Mouse (Mus musculus): ENCODE results near the gene Megf9. TPM values are rescaled to one million over a fixed set of nuclear protein-coding genes. Genes with fewer than 3 reads are reported as not detected.

Megf9 gene
- polyA plus RNA-seq, 1 experiment from 2014 or later: 5.5 TPM

DNA sequence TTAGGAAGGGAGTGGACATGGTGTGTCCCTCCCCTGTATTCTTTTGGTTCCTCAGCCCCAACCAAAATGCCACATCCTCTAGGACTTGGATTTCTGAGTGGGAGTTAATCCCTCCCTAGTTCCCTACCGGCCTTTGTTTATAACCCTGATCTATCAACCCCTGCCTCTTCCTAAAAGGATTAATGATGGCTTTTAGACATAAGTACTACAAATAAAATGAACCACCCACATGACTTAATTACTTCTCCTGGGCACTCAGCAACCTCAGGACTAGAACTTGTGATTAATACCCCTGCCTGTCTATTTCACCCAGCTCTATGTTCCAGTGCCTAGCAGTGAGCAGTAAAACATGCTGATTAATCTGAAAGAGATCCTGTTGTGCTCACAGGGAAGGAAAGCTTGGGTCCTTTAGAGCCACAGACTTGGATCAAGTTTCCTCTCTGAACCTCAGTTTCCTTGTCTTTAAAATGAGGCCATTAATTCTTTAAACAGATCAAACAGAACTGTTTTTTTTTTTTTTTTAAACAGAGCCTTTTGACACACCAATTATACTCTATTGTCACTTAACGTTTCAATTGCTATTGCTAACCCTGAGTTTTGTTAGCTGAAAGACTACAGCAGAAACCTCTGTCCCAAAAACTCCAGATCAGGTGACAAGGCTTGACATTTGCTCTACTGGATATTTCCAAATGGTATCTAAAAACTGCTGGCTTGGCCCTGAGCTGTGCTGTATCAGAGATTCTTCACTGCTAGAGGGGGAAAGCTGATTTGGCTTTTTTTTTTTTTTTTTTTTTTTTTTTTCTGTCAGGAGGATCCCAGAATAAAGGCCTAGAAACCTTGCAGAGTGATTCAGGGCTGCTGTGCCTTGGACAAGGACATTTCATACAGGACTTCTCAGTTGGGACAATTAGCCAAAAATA, 2.1 kb upstream of the Megf9 start:
- Histone ChIP-seq H3K9me3 (no peaks in the 10 kb centered on the region), H3K36me3 (no peaks in the 10 kb centered on the region), H3K4me3 (no peak overlapping the region), H3K4me1 (peaks cover 15% of the 10 kb centered on the region), H3K27ac (no peak overlapping the region), H3K27me3 (ENCODE audit: insufficient read depth, poor library complexity, severe bottlenecking) (no peaks in the 10 kb centered on the region)
- WGBS: 43% methylated on average over 2 of the region's 2 CpGs
- no peak for DNase-seq (ENCODE audit: low spot score)

DNA sequence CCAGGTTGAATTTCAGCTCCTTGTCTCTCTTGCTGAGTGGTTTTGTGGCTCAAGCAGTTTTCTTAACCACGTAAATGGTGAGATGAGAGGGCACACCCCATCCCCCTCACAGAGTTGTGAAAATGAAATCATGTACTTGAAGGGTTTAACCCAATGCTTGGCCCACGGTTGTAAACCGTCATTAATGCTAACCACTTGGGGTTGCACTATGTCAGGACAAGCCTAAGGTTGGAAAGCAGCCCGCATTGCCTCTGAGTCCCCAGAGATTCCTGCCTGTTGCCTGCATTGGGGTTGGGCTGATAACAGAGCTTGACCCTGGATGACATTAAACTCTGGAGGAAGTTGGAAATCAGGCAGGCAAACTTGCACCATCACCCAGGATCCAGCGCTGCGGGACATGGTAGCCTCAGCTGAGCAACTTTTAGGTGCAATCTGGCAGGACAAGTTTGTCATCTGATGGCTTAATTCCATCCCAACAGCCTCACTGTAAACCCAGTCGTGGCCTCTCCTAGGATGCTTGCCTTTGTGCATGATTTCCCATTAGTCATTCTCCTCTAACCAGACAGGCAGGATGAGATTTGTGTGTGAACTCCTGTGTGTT, 1.0 kb upstream of the Megf9 start:
- Histone ChIP-seq H3K4me3 (peak overlapping the region; percentile 85), H3K27me3 (ENCODE audit: insufficient read depth, poor library complexity, severe bottlenecking) (no peaks in the 10 kb centered on the region), H3K9me3 (no peaks in the 10 kb centered on the region), H3K4me1 (peaks cover 15% of the 10 kb centered on the region), H3K36me3 (no peaks in the 10 kb centered on the region), H3K27ac (peak overlapping the region; percentile 99)
- DNase-seq (ENCODE audit: low spot score): peak; percentile 75
- WGBS: 16% methylated on average over 7 of the region's 7 CpGs

DNA sequence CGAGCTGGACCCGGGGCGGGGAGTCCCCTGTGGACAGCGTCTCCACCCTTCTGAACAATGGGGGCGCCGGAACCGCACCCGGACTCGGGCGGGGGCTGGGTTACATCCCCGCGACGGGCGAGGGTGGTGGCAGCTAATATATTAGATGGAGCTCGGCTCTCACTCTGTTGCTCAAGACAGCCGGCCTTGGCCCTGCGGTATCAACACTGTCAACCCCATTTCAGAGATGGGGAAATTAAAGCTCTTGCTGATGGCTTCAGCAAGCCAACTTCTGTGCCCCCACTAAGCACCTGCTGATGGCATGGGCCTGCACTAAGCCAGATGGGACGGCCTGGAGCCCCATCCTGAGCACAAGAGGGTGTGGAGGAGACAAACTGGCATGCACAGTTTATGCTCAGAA, 494 bp upstream of the Megf9 start:
- Histone ChIP-seq H3K9me3 (no peaks in the 10 kb centered on the region), H3K4me3 (peak overlapping the region; percentile 85), H3K36me3 (no peaks in the 10 kb centered on the region), H3K27me3 (ENCODE audit: insufficient read depth, poor library complexity, severe bottlenecking) (no peaks in the 10 kb centered on the region), H3K4me1 (peaks cover 15% of the 10 kb centered on the region), H3K27ac (peak overlapping the region; percentile 99)
- WGBS: 1% methylated on average over 18 of the region's 18 CpGs
- DNase-seq (ENCODE audit: low spot score): peak; percentile 77

DNA sequence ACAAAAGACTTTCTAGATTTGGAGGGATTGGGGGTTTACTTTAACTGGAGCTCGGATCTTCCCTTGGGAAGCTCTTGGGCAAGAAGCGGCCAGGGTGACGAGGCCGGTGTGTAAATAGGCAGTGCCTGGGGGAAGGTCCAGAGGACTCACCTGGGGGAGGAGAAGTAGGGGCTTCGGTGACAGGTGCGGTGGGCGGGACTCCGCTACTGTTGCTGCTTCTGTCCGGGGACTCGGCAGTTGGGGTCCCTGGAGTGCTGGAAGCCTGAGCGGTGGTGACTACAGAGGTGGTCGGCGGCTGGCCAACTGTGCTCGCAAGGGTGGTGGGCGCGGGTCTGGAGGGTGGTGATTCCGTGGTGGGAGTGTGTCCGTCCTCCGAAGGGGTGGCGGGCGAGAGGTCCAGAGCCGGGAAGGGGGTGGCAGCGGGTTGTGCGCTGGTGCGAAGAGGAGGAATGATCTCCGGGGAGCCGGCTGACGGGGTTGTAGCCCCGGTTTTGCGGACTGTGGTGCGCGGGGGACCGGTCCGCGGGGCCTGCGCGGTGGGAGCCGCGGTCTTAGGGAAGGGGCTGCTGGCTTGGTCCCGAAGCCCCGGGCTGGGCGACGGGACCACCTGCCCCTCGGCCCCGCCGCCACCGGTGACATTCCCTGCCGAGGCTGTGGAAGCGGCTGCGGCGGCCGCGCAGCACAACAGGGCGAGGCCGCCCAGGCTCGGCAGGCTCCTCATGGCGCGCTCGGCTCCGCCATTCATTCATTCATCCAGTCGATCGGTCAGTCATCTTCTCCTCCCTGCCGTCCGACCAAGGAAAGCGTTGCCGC, 511 bp downstream of the Megf9 start:
- peak overlapping the region; percentile 99 for H3K27ac ChIP-seq
- under 1% methylated on average over 58 of the region's 66 CpGs for WGBS
- H3K9me3 ChIP-seq: no peaks in the 10 kb centered on the region
- H3K27me3 ChIP-seq (ENCODE audit: insufficient read depth, poor library complexity, severe bottlenecking): no peaks in the 10 kb centered on the region
- peaks cover 15% of the 10 kb centered on the region for H3K4me1 ChIP-seq
- peak overlapping the region; percentile 85 for H3K4me3 ChIP-seq
- no peaks in the 10 kb centered on the region for H3K36me3 ChIP-seq
- DNase-seq (ENCODE audit: low spot score): peak; percentile 82

DNA sequence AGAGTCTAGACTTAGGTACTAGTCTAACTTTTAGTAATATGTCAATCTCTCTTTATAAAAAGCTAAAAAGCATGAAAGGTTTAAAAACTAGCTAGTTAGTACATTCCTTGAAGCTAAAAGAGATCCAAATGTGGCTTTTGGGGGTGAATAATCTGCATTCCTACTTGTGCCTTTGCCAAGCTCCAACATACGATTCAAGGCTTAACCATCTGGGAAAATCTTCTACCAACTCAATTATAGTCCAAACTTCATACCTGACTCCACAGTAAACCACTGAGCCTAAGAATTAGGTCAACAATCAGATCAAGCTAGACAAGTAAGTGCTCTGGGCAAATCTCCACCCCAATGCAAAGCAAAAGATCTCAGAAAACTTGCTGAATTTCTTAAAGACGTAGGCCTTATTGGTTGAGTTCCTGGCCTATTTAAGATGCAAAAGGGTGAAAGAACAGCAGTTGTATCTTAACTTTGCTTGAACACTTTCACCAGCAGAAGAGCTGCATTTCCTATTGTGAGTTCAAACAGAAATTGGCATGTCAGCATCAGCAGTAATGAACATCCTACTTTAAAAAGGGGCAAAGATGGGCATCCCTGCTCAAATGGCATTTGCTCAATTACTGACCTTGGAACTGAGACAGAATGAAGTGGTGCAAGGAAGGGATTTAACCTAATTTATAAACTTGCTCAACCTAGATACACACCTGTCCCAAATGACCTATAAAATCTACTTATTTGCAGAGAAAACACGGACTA, 1.6 kb downstream of the Megf9 start:
- no peaks in the 10 kb centered on the region for H3K9me3 ChIP-seq
- no peak overlapping the region for H3K27ac ChIP-seq
- peaks cover 15% of the 10 kb centered on the region for H3K4me1 ChIP-seq
- 72% methylated on average over 3 of the region's 3 CpGs for whole genome bisulfite sequencing
- H3K36me3 ChIP-seq: no peaks in the 10 kb centered on the region
- H3K4me3 ChIP-seq: peak overlapping the region; percentile 85
- no peak for DNase-seq (ENCODE audit: low spot score)
- no peaks in the 10 kb centered on the region for H3K27me3 ChIP-seq (ENCODE audit: insufficient read depth, poor library complexity, severe bottlenecking)

DNA sequence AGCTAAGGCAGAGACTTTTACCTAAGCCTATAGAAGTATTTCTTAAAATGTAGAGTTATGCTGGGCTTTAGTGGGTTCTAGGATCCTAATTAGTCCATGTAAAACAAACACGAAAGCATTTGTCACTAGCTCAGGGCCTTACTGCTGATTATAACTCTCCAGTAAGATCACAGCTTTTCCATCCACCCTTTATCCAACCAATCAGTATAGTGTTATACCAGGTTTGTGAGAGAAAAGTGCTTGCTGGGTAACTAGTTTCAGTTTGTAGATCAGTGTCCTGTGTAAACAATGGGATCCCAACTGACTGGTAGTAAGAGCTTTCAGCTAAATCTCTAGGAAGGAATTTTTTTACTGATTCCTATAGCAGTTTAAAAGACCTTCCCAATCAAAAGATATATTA, 3.8 kb downstream of the Megf9 start:
- DNase-seq (ENCODE audit: low spot score): no peak
- no peak overlapping the region for H3K27ac ChIP-seq
- no peaks in the 10 kb centered on the region for H3K36me3 ChIP-seq
- peaks cover 13% of the 10 kb centered on the region for H3K4me1 ChIP-seq
- no peaks in the 10 kb centered on the region for H3K9me3 ChIP-seq
- WGBS: 81% methylated on average over 1 of the region's 1 CpGs
- H3K4me3 ChIP-seq: no peak overlapping the region
- H3K27me3 ChIP-seq (ENCODE audit: insufficient read depth, poor library complexity, severe bottlenecking): no peaks in the 10 kb centered on the region

DNA sequence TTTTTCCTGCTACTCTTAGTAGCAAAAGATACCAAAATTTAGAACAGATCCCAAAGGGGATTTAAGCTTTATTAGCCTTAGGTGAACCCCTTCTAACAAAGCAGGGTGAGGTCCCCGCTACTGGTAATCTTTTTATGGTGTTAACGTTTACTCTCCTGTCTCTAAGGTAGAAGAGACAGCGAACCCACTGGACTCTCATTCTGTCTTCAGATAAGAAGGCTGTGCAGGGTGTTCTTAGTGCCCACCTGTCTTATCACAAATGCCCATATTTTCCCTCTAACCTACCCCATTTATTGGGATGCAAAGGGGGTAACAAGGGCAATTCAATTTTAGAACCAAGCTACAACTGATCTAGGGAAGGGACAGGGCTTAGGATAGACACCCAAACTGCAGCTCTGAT, 6.2 kb downstream of the Megf9 start:
- no peak for DNase-seq (ENCODE audit: low spot score)
- no peak overlapping the region for H3K27ac ChIP-seq
- H3K36me3 ChIP-seq: no peaks in the 10 kb centered on the region
- H3K4me1 ChIP-seq: no peaks in the 10 kb centered on the region; the same call in 1 of the 2 replicates
- no peak overlapping the region for H3K4me3 ChIP-seq
- H3K27me3 ChIP-seq (ENCODE audit: insufficient read depth, poor library complexity, severe bottlenecking): no peaks in the 10 kb centered on the region
- H3K9me3 ChIP-seq: no peaks in the 10 kb centered on the region
- WGBS: 73% methylated on average over 3 of the region's 3 CpGs

DNA sequence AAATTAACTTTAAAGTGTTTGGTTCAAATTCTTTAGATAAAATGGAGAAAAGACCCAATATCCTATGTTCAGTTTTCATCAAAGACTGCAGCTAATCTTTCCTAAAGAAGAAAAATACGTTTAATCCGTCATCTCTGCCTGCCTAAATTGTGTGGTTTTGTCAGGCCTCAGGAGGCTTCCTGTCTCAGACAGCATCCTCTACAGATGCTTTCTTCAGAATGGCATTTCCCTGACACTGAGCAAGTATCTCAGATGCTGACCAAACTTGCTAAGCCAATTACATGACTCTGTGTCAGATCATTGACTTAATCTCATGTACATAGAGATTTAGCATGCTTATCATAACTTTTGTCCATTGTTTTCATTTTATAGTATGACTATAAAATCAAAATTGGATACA, 11.4 kb downstream of the Megf9 start:
- Histone ChIP-seq H3K4me3 (no peak overlapping the region), H3K27me3 (ENCODE audit: insufficient read depth, poor library complexity, severe bottlenecking) (no peaks in the 10 kb centered on the region), H3K27ac (no peak overlapping the region), H3K9me3 (no peaks in the 10 kb centered on the region), H3K4me1 (no peaks in the 10 kb centered on the region), H3K36me3 (no peaks in the 10 kb centered on the region)
- WGBS: 76% methylated on average over 2 of the region's 2 CpGs
- no peak for DNase-seq (ENCODE audit: low spot score)

DNA sequence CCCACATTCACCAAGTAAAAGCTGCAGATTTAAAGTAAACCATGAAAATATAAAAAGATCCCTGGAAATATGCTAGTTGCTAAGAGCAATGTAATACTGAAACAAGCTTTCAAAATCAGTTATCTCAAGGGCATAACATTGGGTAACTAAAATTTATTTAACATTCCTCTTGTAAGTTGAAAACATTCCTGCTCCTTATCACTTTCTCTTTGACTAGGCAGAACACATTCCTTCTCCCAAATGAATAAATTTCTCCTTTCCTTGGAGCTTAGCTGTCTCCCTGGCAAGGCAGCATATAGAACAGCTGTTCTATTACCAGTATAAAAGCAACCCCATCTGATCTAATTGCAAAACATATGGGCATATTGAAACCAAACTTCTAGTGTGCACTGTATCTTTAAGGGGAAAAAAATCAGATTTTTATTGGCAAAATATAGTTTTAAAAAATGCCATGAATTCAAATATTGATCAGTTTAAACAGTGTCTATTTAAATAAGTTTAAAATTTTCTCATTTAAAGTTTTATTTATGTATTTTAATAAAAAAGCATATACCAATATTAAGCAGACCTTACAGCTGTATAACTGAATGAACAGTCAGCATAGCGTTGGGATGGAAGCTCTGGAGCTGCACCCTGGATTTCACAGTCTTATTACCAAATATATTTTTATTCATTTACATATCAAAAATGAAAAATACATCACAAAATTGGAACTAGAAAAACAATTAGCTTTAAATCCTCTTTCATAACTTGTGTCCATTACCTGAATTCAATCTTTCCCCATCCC, 13.1 kb downstream of the Megf9 start:
- Histone ChIP-seq H3K36me3 (no peaks in the 10 kb centered on the region), H3K27me3 (ENCODE audit: insufficient read depth, poor library complexity, severe bottlenecking) (no peaks in the 10 kb centered on the region), H3K4me1 (no peaks in the 10 kb centered on the region), H3K27ac (no peak overlapping the region), H3K4me3 (no peak overlapping the region), H3K9me3 (no peaks in the 10 kb centered on the region)
- no peak for DNase-seq (ENCODE audit: low spot score)
- WGBS: 87% methylated on average over 1 of the region's 1 CpGs

DNA sequence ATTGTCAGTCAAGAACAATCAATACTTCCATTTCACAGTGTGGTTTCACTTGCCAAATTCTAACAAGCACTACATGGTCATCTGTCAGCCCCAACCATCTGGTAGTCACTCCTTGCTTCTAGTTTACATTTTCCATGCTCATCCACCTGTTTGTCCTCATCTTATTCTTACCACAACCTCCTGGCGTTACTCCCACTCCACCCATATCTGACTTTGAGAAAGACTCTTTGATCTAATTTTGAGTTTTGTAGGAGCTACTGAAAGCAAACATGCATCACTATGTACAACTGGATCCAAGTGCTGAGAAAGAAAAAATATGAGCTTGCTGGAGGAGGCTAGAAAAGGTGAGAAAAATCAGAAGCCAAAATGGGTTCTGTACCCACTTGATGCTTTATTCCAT, 17.1 kb downstream of the Megf9 start:
- Histone ChIP-seq H3K9me3 (no peaks in the 10 kb centered on the region), H3K36me3 (no peaks in the 10 kb centered on the region), H3K27me3 (ENCODE audit: insufficient read depth, poor library complexity, severe bottlenecking) (no peaks in the 10 kb centered on the region), H3K4me3 (no peak overlapping the region), H3K4me1 (no peaks in the 10 kb centered on the region), H3K27ac (no peak overlapping the region)
- 66% methylated on average over 1 of the region's 1 CpGs for WGBS
- DNase-seq (ENCODE audit: low spot score): no peak

DNA sequence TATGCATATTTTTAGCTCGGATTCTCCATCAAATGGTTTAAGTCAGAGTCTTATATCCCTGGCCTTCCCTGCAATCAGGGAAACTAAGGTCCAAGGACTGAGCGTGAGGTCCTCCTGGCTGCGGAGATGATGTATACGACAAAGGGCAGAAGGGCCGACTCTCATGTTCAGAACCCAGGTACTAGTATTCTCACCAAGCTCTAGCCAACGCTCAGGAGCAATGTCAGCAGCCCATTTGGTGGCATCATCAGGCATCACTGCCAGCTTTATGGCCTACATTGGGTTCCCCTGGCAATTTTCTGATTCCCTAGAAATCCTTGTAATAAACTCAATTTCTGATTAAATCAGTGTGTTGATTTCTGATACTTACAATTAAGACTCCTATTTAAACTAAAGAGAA, 18.5 kb downstream of the Megf9 start:
- Histone ChIP-seq H3K4me1 (no peaks in the 10 kb centered on the region), H3K27ac (no peak overlapping the region), H3K27me3 (ENCODE audit: insufficient read depth, poor library complexity, severe bottlenecking) (no peaks in the 10 kb centered on the region), H3K4me3 (no peak overlapping the region), H3K9me3 (no peaks in the 10 kb centered on the region), H3K36me3 (no peaks in the 10 kb centered on the region)
- DNase-seq (ENCODE audit: low spot score): no peak
- WGBS: 85% methylated on average over 6 of the region's 6 CpGs

DNA sequence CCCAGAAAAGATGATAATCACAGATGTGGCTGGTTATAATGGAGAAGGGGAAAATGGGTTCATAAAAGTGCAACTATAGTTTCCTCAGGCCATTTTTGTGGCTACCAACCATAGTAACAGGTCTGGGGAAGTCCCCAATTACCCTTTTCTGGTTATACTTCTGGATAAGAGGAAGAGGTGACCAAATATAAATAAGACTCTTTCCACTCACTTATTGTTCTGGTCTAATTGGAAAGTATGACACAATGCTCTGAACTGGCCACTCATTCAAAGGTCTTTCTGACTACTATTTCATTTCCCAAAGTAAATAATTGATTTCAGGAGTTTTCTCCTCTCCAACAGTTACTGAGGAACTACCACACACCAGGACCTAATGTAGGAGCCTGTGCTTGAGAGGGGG, 19.3 kb downstream of the Megf9 start:
- Histone ChIP-seq H3K9me3 (no peaks in the 10 kb centered on the region), H3K27ac (no peak overlapping the region), H3K4me1 (no peaks in the 10 kb centered on the region), H3K4me3 (no peak overlapping the region), H3K36me3 (no peaks in the 10 kb centered on the region), H3K27me3 (ENCODE audit: insufficient read depth, poor library complexity, severe bottlenecking) (no peaks in the 10 kb centered on the region)
- DNase-seq (ENCODE audit: low spot score): no peak
